Mouse (Mus musculus): ENCODE measurements around the gene Hddc3. TPM values are rescaled to one million over a fixed set of nuclear protein-coding genes. Genes with fewer than 3 reads are reported as not detected.

Hddc3 gene
- 22.1 and 26.3 TPM in 2 replicates for polyA plus RNA-seq (2014; fragmentation: Nextera tagmentation; extraction: Ambion mirVana)

GRCm38 (mm10) chr7:80342858-80343257 is at the start of gene Hddc3:
Gene Hddc3, plus strand, starts transcription at chr7:80343104.
- Histone ChIP-seq H3K4me1 (ENCODE audit: control insufficient read depth, insufficient read depth, low read length) (peaks cover 15% of the 10 kb centered on the region), H3K27ac (ENCODE audit: low read depth, low read length) (peak within 1 kb of the TSS; percentile 68; the same call in 1 of the 2 replicates), H3K27me3 (ENCODE audit: control insufficient read depth, insufficient read depth, low read length) (no peaks in the 10 kb centered on the region), H3K9ac (ENCODE audit: low read length) (peak within 1 kb of the TSS; percentile 77), H3K4me3 (ENCODE audit: low read depth, low read length) (peak within 1 kb of the TSS; percentile 47), H3K36me3 (ENCODE audit: control insufficient read depth, insufficient read depth, low read length) (no peaks in the 10 kb centered on the region), H3K4me2 (ENCODE audit: low read depth) (peak within 1 kb of the TSS; percentile 76), H3K9me3 (ENCODE audit: control insufficient read depth, low read length) (no peaks in the 10 kb centered on the region)
- DNase-seq (ENCODE audit: low spot score), result peak; percentile 95
- 1% methylated on average over 25 of the region's 25 CpGs for WGBS
- peak; percentile 39; the same call in 1 of the 2 replicates for ATAC-seq (ENCODE audit: insufficient read depth, low FRiP score, low TSS enrichment)

DNA sequence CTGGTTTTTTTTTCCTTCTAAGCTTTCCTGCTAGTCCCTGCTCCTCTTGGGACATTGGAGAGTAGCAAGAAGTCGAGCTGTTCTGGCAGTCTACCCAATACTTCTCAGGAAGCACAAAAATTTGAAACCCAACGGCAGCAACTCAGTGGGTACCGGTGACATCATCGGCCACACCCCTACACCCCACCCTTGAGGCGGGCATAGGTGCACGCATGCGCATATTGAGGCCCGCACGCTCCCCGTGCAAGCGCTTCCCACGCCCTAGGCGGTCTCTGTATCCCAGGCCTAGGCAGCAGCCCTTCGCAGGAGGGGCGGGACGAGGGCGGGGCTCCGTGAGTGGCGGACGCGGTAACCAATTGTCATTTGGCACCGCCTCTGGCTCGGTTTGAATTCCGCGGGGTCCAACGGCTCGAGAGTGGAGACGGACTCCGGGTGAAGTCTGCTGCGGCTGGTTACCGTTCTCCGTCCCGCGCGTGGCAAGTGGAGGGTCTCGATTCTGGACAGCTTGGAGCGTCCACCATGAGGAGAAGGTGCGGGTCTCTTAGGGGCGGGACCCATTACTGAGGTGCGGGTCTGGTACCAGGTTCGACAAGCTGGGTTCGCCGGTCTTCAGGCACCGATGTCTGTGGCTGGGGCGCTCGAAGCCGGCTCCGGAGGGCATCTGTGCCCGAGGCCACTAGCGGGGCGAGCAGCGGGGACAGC is 48.7 kb upstream of the Hddc3 start, which contains the start of gene Prc1:
Gene Prc1 (plus strand): TSS at position 389 of the 702 bp plus-strand sequence.
- peak within 1 kb of the TSS; percentile 67 for H3K4me2 ChIP-seq (ENCODE audit: low read depth)
- peak within 1 kb of the TSS; percentile 90 for H3K4me3 ChIP-seq (ENCODE audit: low read depth, low read length)
- DNase-seq (ENCODE audit: low spot score), result peak; percentile 99
- H3K27me3 ChIP-seq (ENCODE audit: control insufficient read depth, insufficient read depth, low read length), result no peaks in the 10 kb centered on the region
- peak within 1 kb of the TSS; percentile 80 for H3K9ac ChIP-seq (ENCODE audit: low read length)
- no peaks in the 10 kb centered on the region for H3K9me3 ChIP-seq (ENCODE audit: control insufficient read depth, low read length)
- H3K27ac ChIP-seq (ENCODE audit: low read depth, low read length), result peak within 1 kb of the TSS; percentile 64
- no peaks in the 10 kb centered on the region for H3K36me3 ChIP-seq (ENCODE audit: control insufficient read depth, insufficient read depth, low read length)
- WGBS, result under 1% methylated on average over 52 of the region's 52 CpGs
- H3K4me1 ChIP-seq (ENCODE audit: control insufficient read depth, insufficient read depth, low read length), result peaks cover 9% of the 10 kb centered on the region
- ATAC-seq (ENCODE audit: insufficient read depth, low FRiP score, low TSS enrichment), result peak; percentile 96

- peak overlapping the region; percentile 90 for H3K4me3 ChIP-seq (ENCODE audit: low read depth, low read length)
Observed at GRCm38 (mm10) chr7:80294764-80295648, 47.9 kb upstream of the Hddc3 start.

GRCm38 (mm10) chr7:80296462-80296861 is 46.4 kb upstream of the Hddc3 start:
- no peak overlapping the region for H3K4me3 ChIP-seq (ENCODE audit: low read depth, low read length)
- no peak for DNase-seq (ENCODE audit: low spot score)

More at GRCm38 (mm10) chr7:80294764-80295648, 47.9 kb upstream of the Hddc3 start:
- H3K27ac ChIP-seq (ENCODE audit: low read depth, low read length), result peak overlapping the region; percentile 64
- no peaks in the 10 kb centered on the region for H3K9me3 ChIP-seq (ENCODE audit: control insufficient read depth, low read length)
- 9% methylated on average over 37 of the region's 37 CpGs for WGBS
- no peaks in the 10 kb centered on the region for H3K27me3 ChIP-seq (ENCODE audit: control insufficient read depth, insufficient read depth, low read length)
- ATAC-seq (ENCODE audit: insufficient read depth, low FRiP score, low TSS enrichment) (peak; percentile 52), DNase-seq (ENCODE audit: low spot score) (peak; percentile 48)
- peak overlapping the region; percentile 67 for H3K4me2 ChIP-seq (ENCODE audit: low read depth)
- H3K36me3 ChIP-seq (ENCODE audit: control insufficient read depth, insufficient read depth, low read length), result no peaks in the 10 kb centered on the region
- H3K9ac ChIP-seq (ENCODE audit: low read length), result peak overlapping the region; percentile 80
- H3K4me1 ChIP-seq (ENCODE audit: control insufficient read depth, insufficient read depth, low read length), result peaks cover 9% of the 10 kb centered on the region

DNA sequence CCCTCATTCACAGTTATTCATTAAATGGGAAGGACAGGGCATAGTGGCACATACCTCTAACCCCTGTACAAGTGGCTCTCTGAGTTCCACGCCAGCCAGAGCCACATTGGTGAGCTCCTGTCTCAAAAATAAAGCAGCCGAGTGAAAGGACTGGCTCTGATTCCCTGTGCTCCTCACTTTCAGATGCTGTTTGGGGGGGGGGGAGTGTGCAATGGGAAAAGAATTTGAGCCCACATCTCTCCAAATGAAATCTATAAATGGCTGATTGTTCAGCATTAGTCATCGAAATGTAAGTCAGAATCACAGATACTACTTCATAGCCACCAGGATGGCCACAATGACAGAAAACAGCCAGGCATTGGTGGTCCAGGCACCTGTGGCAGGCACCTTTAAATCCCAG is 45.9 kb upstream of the Hddc3 start:
- Histone ChIP-seq H3K4me2 (ENCODE audit: low read depth) (no peak overlapping the region), H3K9ac (ENCODE audit: low read length) (no peak overlapping the region), H3K4me1 (ENCODE audit: control insufficient read depth, insufficient read depth, low read length) (peaks cover 9% of the 10 kb centered on the region), H3K36me3 (ENCODE audit: control insufficient read depth, insufficient read depth, low read length) (peaks cover 6% of the 10 kb centered on the region), H3K9me3 (ENCODE audit: control insufficient read depth, low read length) (no peaks in the 10 kb centered on the region), H3K4me3 (ENCODE audit: low read depth, low read length) (no peak overlapping the region), H3K27ac (ENCODE audit: low read depth, low read length) (no peak overlapping the region), H3K27me3 (ENCODE audit: control insufficient read depth, insufficient read depth, low read length) (no peaks in the 10 kb centered on the region)
- ATAC-seq (ENCODE audit: insufficient read depth, low FRiP score, low TSS enrichment), result no peak
- no peak for DNase-seq (ENCODE audit: low spot score)
- 87% methylated on average over 3 of the region's 3 CpGs for WGBS

More at GRCm38 (mm10) chr7:80296462-80296861, 46.4 kb upstream of the Hddc3 start:
- Histone ChIP-seq H3K4me2 (ENCODE audit: low read depth) (0 out of 2 replicates have a peak overlapping the region, but pooled peaks have one; percentile 3), H3K9ac (ENCODE audit: low read length) (no peak overlapping the region), H3K4me1 (ENCODE audit: control insufficient read depth, insufficient read depth, low read length) (peaks cover 9% of the 10 kb centered on the region), H3K27ac (ENCODE audit: low read depth, low read length) (no peak overlapping the region), H3K36me3 (ENCODE audit: control insufficient read depth, insufficient read depth, low read length) (peaks cover 2% of the 10 kb centered on the region; the same call in 1 of the 2 replicates), H3K9me3 (ENCODE audit: control insufficient read depth, low read length) (no peaks in the 10 kb centered on the region), H3K27me3 (ENCODE audit: control insufficient read depth, insufficient read depth, low read length) (no peaks in the 10 kb centered on the region)
- no peak for ATAC-seq (ENCODE audit: insufficient read depth, low FRiP score, low TSS enrichment)
- WGBS, result 95% methylated on average over 6 of the region's 6 CpGs

- DNase-seq (ENCODE audit: low spot score) (no peak), ATAC-seq (ENCODE audit: insufficient read depth, low FRiP score, low TSS enrichment) (no peak)
- Histone ChIP-seq H3K9ac (ENCODE audit: low read length) (no peak overlapping the region), H3K36me3 (ENCODE audit: control insufficient read depth, insufficient read depth, low read length) (peaks cover 6% of the 10 kb centered on the region), H3K27me3 (ENCODE audit: control insufficient read depth, insufficient read depth, low read length) (no peaks in the 10 kb centered on the region), H3K27ac (ENCODE audit: low read depth, low read length) (no peak overlapping the region), H3K9me3 (ENCODE audit: control insufficient read depth, low read length) (no peaks in the 10 kb centered on the region), H3K4me3 (ENCODE audit: low read depth, low read length) (no peak overlapping the region), H3K4me2 (ENCODE audit: low read depth) (no peak overlapping the region), H3K4me1 (ENCODE audit: control insufficient read depth, insufficient read depth, low read length) (peaks cover 9% of the 10 kb centered on the region)
- 95% methylated on average over 4 of the region's 4 CpGs for WGBS
Observed at GRCm38 (mm10) chr7:80298754-80299153, 44.1 kb upstream of the Hddc3 start.

- 88% methylated on average over 3 of the region's 3 CpGs for WGBS
- Histone ChIP-seq H3K36me3 (ENCODE audit: control insufficient read depth, insufficient read depth, low read length) (peaks cover 6% of the 10 kb centered on the region), H3K27me3 (ENCODE audit: control insufficient read depth, insufficient read depth, low read length) (no peaks in the 10 kb centered on the region)
Observed at GRCm38 (mm10) chr7:80299568-80299967, 43.3 kb upstream of the Hddc3 start.

GRCm38 (mm10) chr7:80301522-80301921 is 41.4 kb upstream of the Hddc3 start:
- no peak overlapping the region for H3K4me2 ChIP-seq (ENCODE audit: low read depth)
- no peak overlapping the region for H3K4me3 ChIP-seq (ENCODE audit: low read depth, low read length)
- H3K4me1 ChIP-seq (ENCODE audit: control insufficient read depth, insufficient read depth, low read length), result peaks cover under 1% of the 10 kb centered on the region; the same call in 1 of the 2 replicates
- H3K27me3 ChIP-seq (ENCODE audit: control insufficient read depth, insufficient read depth, low read length), result no peaks in the 10 kb centered on the region
- no peak overlapping the region for H3K27ac ChIP-seq (ENCODE audit: low read depth, low read length)
- ATAC-seq (ENCODE audit: insufficient read depth, low FRiP score, low TSS enrichment) (no peak), DNase-seq (ENCODE audit: low spot score) (no peak)
- H3K9ac ChIP-seq (ENCODE audit: low read length), result no peak overlapping the region
- 96% methylated on average over 2 of the region's 2 CpGs for WGBS
- H3K9me3 ChIP-seq (ENCODE audit: control insufficient read depth, low read length), result no peaks in the 10 kb centered on the region
- H3K36me3 ChIP-seq (ENCODE audit: control insufficient read depth, insufficient read depth, low read length), result peaks cover 9% of the 10 kb centered on the region

More at GRCm38 (mm10) chr7:80299568-80299967, 43.3 kb upstream of the Hddc3 start:
- Histone ChIP-seq H3K4me3 (ENCODE audit: low read depth, low read length) (no peak overlapping the region), H3K27ac (ENCODE audit: low read depth, low read length) (no peak overlapping the region), H3K4me2 (ENCODE audit: low read depth) (no peak overlapping the region), H3K9ac (ENCODE audit: low read length) (no peak overlapping the region), H3K4me1 (ENCODE audit: control insufficient read depth, insufficient read depth, low read length) (peaks cover 9% of the 10 kb centered on the region), H3K9me3 (ENCODE audit: control insufficient read depth, low read length) (no peaks in the 10 kb centered on the region)
- no peak for DNase-seq (ENCODE audit: low spot score)
- ATAC-seq (ENCODE audit: insufficient read depth, low FRiP score, low TSS enrichment), result no peak

All from neural tube, embryonic 11.5 days (tissue).